Mouse (Mus musculus): Measurements from ENCODE around the gene Gng12.

DNA sequence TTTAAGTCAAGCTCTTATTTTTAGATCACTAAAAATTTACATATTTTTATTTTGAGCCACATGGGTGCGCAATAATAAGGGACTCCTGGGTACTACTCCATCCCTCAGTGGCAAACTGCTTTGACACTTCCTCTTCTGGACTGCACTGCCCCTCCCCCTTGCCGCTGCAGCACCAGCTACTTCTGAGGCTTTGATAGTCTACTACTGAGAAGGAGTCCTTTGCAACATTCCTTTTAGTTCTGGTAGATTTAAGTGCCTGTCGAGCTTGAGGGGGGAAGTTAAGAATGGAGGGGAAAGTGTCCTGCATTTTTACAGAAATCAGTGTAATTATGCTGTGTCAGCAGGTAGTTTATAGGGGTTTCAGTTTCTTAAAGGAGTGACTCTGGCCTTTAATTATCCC lies 77.0 kb downstream of the Gng12 start:
- TF ChIP-seq CTCF (IDR thresholded peaks at IDR 0.05; ENCODE audit: borderline replicate concordance, insufficient read depth, low read length) = no peak
- TF ChIP-seq POLR2A (IDR thresholded peaks at IDR 0.05; ENCODE audit: low read depth, low read length) = no peak
